Mouse (Mus musculus): ENCODE measurements around the gene L1cam.
A peak's percentile ranks its signal among the peaks of the same experiment; 100 is the strongest.

The L1cam gene

GRCm38 (mm10) chrX:73895719-73896118 is at the start of gene L1cam:
L1cam (minus strand) TSS chrX:73896105.
- DNase-seq (ENCODE audit: low spot score in 2 of 2), result peak in 1 of 2 experiments; percentile 39

- DNase-seq (ENCODE audit: low spot score in 2 of 2), result no peak
Observed at GRCm38 (mm10) chrX:73942294-73942693, 46.4 kb upstream of the L1cam start.

GRCm38 (mm10) chrX:73941860-73942259 is 46.0 kb upstream of the L1cam start:
- DNase-seq (ENCODE audit: low spot score in 2 of 2), result no peak

GRCm38 (mm10) chrX:73931871-73932270 is 36.0 kb upstream of the L1cam start:
- no peak for DNase-seq (ENCODE audit: low spot score in 2 of 2)

- peak in 1 of 2 experiments; percentile 42 for DNase-seq (ENCODE audit: low spot score in 2 of 2)
Observed at GRCm38 (mm10) chrX:73930402-73931062, 34.6 kb upstream of the L1cam start, which contains the start of gene Renbp. Renbp (minus strand) TSS chrX:73930850.

- DNase-seq (ENCODE audit: low spot score in 2 of 2), result no peak
Observed at GRCm38 (mm10) chrX:73922550-73922882, 26.6 kb upstream of the L1cam start.

GRCm38 (mm10) chrX:73921823-73922549 is 26.1 kb upstream of the L1cam start, which contains the start of the genes Arhgap4 and Naa10:
Arhgap4 (minus strand) TSS chrX:73921870.
Naa10 (minus strand) TSS chrX:73921944.
- DNase-seq (ENCODE audit: low spot score in 2 of 2), result peak; percentile 94

- DNase-seq (ENCODE audit: low spot score in 2 of 2), result no peak
Observed at GRCm38 (mm10) chrX:73921285-73921822, 25.4 kb upstream of the L1cam start.

- DNase-seq (ENCODE audit: low spot score in 2 of 2), result no peak
Observed at GRCm38 (mm10) chrX:73918631-73919030, 22.7 kb upstream of the L1cam start.

- DNase-seq (ENCODE audit: low spot score in 2 of 2), result no peak
Observed at GRCm38 (mm10) chrX:73916945-73917344, 21.0 kb upstream of the L1cam start.

GRCm38 (mm10) chrX:73914827-73915703 is 19.2 kb upstream of the L1cam start:
- DNase-seq (ENCODE audit: low spot score in 2 of 2), result peak; percentile 94 to 96

GRCm38 (mm10) chrX:73911588-73911987 is 15.7 kb upstream of the L1cam start:
- DNase-seq (ENCODE audit: low spot score in 2 of 2), result no peak

GRCm38 (mm10) chrX:73911156-73911555 is 15.3 kb upstream of the L1cam start:
- DNase-seq (ENCODE audit: low spot score in 2 of 2), result peak in 1 of 2 experiments; percentile 31

- no peak for DNase-seq (ENCODE audit: low spot score in 2 of 2)
Observed at GRCm38 (mm10) chrX:73910451-73910850, 14.5 kb upstream of the L1cam start.

GRCm38 (mm10) chrX:73910049-73910448 is 14.1 kb upstream of the L1cam start:
- no peak for DNase-seq (ENCODE audit: low spot score in 2 of 2)

- no peak for DNase-seq (ENCODE audit: low spot score in 2 of 2)
Observed at GRCm38 (mm10) chrX:73897959-73898358, 2.1 kb upstream of the L1cam start.

GRCm38 (mm10) chrX:73892833-73893232 is 3.1 kb downstream of the L1cam start:
- DNase-seq (ENCODE audit: low spot score in 2 of 2), result no peak

GRCm38 (mm10) chrX:73891551-73892152 is 4.3 kb downstream of the L1cam start, which contains the start of gene Avpr2:
Avpr2 (plus strand) TSS chrX:73892102.
- DNase-seq (ENCODE audit: low spot score in 2 of 2), result no peak

- DNase-seq (ENCODE audit: low spot score in 2 of 2), result no peak
Observed at GRCm38 (mm10) chrX:73881463-73881862, 14.4 kb downstream of the L1cam start.

- no peak for DNase-seq (ENCODE audit: low spot score in 2 of 2)
Observed at GRCm38 (mm10) chrX:73881036-73881427, 14.9 kb downstream of the L1cam start.

Measured in right cerebral cortex, postnatal 10 days (tissue).